Mouse (Mus musculus): ENCODE measurements around the gene Mns1.
A peak's percentile ranks its signal among the peaks of the same experiment; 100 is the strongest.
"Not testable (repeated sequence)": the region's sequence is repeated elsewhere in the genome, so short reads cannot be mapped to it uniquely, and the experiment has no call there.

Gene Mns1

GRCm38 (mm10) chr9:72427861-72428260 lies 9.9 kb upstream of the Mns1 start:
- no peak for DNase-seq (ENCODE audit: low spot score in 2 of 2)

DNA sequence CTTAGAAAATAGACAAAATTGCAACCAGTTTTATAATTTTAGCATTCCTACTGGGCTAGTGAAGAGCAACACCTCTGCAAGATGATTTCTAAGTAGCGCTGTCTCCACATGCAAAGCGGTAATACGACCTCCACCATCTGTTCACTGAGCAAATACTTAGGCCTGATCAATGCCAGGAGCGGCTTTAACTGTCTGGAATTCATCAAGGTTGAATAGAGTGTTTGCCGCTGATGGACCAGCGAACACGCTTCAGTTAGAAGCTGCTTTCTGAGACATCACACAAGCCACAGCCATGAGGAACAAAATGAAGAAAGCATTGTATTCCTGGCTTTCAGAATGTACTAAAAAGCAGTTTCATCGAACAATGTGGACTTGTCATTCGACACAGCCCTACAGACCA lies 2.9 kb upstream of the Mns1 start:
- no peak for DNase-seq (ENCODE audit: low spot score in 2 of 2)

GRCm38 (mm10) chr9:72438749-72439148 lies 938 bp downstream of the Mns1 start:
- DNase-seq (ENCODE audit: low spot score in 2 of 2), result no peak

- DNase-seq (ENCODE audit: low spot score in 2 of 2), result no peak
Measured at GRCm38 (mm10) chr9:72440358-72440757, 2.5 kb downstream of the Mns1 start.

DNA sequence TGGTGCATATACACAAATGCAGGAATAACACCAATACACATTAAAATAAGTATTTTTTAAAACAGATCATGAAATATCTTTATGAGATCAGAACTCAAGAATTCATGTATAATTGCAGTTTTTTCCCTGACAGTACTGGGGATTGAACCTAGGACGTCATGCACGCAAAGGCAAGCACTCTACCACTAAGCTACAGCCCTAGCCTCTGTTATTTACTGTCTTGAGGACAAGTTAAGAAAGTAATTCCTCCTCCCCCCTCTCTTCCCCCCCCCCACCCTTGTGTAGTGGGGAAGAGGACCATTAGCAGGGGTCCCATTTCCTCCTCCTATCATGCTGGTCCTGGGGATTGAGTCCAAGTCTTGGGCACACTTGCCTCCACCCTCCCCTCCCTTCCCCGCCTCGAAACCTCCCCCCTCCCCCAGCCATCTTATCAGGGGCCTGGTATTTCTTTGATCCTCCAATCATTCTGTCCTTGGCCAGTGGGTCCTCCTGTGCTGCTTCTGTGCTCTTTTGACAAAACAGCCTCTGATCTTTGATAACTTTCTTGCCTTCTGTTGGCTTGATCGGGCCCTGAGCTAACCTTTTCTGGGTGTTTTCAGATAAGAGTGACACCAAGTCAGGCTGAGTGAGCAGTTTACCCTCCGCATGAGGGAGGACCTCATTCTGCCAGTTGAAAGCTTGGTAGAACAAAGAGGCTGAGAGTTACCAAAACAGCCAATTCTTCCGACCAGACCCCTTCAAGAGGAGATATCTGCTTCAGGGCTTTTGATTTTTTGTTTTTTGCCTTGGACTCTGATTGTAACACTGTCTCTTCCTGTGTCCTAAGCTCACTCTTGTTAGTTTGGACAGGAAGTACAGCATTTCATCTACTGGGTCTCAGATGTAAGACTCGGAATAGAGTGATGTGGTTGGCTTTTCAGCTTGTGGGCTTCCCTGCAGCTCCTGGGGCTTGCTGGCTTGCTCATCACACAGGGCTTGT lies 3.4 kb downstream of the Mns1 start:
- DNase-seq (ENCODE audit: low spot score in 2 of 2), result no peak

DNA sequence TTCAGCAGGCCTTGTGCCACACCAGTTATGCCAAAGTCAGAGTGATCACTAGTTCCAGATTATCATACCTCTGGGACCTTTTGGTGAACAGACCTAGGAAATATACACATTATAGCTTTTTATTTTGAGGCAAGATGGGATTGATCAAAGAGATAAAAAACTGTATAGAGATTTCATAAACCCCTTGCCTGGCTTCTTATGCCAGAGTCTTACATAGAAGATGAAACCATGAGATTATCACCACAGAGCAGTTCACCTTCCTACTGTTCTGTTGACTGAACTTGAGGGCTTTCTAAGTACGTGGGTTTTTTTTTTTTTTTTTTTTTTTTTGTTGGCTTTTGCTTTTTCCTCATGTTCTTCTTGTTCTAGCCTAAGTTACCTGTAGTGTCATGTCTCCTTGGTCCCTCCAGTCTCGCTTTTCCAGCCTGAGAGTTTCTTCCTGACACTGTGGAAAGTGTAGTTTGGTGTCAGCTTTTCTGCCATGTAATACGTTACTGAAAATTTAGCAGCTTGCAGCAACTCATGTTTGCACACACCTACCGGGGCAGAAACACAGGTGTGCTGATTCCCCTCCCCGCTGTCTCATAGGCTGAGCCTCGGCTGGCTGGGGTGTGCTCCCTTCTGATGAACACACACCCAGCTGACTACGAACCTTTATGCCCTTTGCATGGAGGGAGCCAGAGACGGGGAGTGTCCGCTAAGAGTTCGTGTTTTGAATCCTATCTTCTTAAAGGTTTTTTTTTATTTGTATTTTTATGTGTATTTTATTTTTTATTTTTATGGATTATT lies 4.3 kb downstream of the Mns1 start:
- no peak for DNase-seq (ENCODE audit: low spot score in 2 of 2)

DNA sequence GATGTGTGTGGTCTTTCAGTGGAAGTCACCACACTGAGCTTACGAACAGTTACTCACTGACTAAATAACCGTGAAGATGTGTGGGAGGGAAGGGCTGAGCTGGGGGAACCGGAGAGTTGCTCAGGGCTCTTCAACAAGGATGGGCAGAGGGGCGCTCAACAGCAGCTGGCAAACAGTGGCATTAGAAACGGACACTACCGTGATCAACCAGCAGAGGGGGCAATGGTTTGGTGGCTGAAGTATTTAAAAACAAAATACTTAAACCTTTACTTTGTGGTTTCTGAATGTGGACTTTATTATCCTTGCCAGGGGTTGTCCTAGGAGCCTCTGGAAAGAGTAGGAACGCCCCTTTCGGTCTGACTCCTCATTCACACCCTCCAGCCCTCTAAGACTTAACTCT lies 10.2 kb downstream of the Mns1 start:
- peak; percentile 75 to 89 for DNase-seq (ENCODE audit: low spot score in 2 of 2)

DNA sequence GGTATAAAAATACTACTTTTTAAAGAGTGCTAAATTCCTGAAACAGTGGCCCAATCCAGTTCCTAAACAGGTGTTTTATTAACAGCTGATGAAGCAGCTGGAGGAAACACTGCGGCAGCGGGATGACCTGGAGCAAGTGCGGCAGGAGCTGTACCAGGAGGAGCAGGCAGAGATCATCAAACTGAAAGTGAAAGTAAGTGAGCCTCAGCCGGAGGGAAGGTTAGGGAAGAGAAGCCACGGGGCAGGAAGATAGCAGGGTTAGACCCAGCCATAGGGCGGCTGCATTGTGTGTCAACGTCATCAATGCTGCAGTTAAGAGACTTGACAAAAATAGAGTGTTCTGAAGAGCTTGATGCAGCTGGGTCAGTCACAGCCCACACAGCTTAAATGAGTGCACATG lies 11.6 kb downstream of the Mns1 start:
- DNase-seq (ENCODE audit: low spot score in 2 of 2), result peak; percentile 26 to 38

DNA sequence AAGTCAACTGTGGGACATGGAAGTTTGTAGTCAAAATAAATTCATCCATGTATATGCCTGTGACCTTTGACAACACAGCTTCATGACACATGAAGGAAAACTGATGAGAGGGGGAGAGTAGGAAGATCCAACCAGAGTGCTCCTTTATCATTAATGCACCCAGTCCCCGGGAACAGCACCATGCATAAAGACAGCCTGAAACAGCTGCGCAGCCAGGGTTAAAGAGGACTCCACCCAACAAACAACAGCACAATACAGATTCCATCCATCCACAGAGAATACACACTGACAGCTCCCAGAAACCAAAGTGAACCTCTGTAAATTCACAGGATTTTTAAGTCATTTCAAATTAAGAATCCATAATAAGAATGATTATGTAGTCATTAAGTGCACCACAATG lies 12.0 kb downstream of the Mns1 start:
- no peak for DNase-seq (ENCODE audit: low spot score in 2 of 2)

DNA sequence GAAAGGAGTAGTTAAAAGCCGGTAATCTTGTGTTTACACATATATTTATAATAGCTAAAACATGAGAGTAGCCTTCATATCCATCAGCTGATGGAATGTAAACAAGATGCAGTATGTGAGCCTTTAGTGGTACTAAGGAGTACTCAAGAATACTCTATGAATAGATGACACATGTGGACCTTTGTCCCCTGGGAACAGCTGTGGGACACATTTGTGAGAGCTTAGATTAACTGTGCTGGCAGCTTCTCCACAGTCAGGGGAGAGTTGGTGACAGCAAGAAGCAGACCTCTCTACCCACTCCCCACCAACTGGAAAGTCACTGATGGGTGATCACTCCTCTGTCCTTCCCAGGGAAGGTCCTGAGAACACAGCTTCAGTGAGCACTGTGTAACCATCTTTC lies 12.6 kb downstream of the Mns1 start:
- DNase-seq (ENCODE audit: low spot score in 2 of 2), result no peak

- DNase-seq (ENCODE audit: low spot score in 2 of 2), result no peak
Measured at GRCm38 (mm10) chr9:72451111-72451510, 13.3 kb downstream of the Mns1 start.

DNA sequence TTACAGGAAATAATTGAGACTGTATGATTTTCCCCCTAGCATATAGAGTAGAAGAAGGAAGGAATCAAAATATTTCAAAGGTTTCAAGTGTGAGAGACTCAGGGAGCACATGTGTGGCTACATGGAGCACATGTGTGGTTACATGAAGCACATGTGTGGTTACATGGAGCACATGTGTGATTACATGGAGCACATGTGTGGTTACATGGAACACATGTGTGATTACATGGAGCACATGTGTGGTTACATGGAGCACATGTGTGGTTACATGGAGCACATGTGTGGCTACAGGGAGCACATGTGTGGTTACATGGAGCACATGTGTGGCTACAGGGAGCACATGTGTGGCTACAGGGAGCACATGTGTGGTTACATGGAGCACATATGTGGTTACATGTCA lies 16.5 kb downstream of the Mns1 start:
- not testable (repeated sequence) for DNase-seq (ENCODE audit: low spot score in 2 of 2)

DNA sequence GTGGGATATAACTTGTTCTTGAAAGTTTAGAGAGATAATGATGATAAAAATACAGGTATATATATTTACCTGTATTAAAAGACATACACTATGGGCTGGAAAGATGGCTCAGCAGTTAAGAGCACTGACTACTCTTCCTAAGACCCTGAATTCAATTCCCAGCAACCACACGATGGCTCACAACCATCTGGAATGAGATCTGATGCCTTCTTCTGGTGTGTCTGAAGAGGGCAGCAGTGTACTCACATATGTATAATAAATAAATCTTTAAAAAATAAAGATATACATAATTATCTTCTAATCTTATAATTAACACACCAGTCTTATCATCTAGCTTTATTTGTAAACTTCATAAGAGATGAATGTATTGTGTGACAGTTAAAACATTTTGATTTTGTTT lies 18.6 kb downstream of the Mns1 start:
- no peak for DNase-seq (ENCODE audit: low spot score in 2 of 2)

DNA sequence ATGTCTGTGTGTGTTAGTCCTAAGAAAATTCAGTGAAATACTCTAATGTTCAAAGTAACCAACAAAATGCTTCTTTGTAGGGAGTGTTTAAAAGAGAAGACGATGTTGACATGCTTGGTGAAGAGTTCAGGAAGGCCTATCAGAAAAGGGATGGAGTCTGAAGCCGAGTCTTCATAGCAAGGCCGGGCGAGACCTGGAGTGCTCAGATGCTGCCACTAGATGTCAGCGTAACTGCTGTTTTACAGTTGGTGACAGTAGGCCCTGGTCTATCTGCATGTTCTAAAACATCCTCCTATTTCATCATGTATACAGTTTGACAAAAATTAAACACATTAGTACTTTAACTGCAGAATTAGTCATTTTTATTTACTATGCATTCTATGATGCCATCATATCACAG lies 20.4 kb downstream of the Mns1 start:
- DNase-seq (ENCODE audit: low spot score in 2 of 2), result peak; percentile 45 to 79

- no peak for DNase-seq (ENCODE audit: low spot score in 2 of 2)
Measured at GRCm38 (mm10) chr9:72459703-72460102, 21.9 kb downstream of the Mns1 start.

- DNase-seq (ENCODE audit: low spot score in 2 of 2), result no peak
Measured at GRCm38 (mm10) chr9:72460767-72461166, 23.0 kb downstream of the Mns1 start.

- DNase-seq (ENCODE audit: low spot score in 2 of 2), result no peak
Measured at GRCm38 (mm10) chr9:72462427-72462826, 24.6 kb downstream of the Mns1 start.

DNA sequence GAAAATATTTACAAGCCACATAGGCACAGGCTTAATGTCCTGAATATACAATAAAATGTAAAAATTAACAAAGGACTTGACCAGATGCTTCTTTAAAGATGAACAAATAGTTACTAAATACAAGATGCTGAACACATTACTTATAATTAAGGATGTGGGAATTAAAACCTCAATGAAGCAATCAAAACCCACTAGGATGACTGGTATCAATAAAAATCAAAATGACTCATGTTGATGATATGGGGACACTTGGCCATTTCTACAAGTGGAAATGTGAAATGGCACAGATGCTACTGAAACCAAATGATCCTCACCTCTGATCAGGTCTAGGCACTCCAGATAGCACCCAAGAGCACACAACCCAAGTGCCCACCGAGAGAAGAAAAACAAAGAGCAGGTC lies 27.0 kb downstream of the Mns1 start:
- no peak for DNase-seq (ENCODE audit: low spot score in 2 of 2)

GRCm38 (mm10) chr9:72465754-72466181 lies 28.0 kb downstream of the Mns1 start:
- no peak for DNase-seq (ENCODE audit: low spot score in 2 of 2)

DNA sequence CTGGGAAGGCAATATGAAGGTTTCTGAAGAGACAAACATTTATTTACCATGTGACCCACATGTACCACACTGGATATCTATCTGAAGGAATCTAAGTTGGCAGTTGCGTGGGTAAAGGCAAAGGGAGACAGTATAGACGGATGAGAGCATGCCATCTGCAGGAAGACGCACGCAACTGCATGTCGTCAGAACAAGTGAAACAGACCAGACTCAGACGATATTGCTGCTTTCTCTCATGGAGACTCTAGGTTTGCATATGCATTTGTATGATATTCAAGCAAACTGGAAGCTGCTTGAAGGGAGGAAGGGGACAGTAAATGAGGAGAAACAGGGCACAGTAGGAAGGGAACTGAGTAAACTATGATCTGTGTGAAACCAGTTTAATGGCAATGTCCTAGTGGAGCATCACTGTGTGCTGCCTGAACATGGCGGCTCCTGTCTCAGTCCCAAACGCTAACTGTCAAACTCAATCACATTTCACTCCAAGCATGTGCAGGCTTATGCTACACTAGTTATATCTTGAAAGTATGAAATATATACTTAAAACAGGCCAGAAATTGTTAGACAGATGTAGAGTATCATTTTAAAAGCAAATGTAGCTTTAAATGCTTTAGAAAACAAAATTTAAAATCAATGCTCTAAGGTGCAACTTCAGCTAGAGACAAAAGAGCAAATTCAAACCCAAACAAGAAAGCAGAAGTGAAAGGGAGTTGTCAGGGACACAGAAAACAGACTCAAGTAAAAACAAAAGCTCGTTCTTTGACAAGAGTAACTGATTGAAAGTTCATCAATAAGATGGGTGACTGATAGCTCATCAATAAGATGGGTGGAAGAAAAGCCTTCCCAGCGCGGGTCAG lies 30.0 kb downstream of the Mns1 start:
- DNase-seq (ENCODE audit: low spot score in 2 of 2), result peak; percentile 26 to 71

- peak in 1 of 2 experiments; percentile 32 for DNase-seq (ENCODE audit: low spot score in 2 of 2)
Measured at GRCm38 (mm10) chr9:72468616-72469015, 30.8 kb downstream of the Mns1 start.

DNA sequence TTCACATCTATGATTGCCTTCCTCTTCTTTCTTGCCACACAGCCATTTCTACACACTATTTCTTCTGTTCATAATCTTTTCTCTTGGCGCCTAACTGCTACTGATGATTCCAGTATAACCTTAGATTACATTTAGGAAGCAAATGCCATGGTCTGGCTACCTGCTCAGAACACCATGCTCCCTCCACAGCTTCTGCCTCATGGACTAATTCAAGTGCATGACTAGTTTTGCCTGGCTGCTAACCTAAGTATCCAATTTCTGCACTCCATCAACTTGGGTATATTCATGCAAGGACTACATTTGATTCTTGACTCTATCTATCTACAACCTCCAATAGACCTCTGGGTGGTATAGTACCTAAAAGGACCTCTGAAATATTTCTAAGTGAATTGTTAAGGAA lies 32.0 kb downstream of the Mns1 start:
- DNase-seq (ENCODE audit: low spot score in 2 of 2), result no peak

Measured in spleen, postnatal 10 days (tissue).